Mouse (Mus musculus): ENCODE results near the gene Ccin. TPM values are rescaled to one million over a fixed set of nuclear protein-coding genes. Genes with fewer than 3 reads are reported as not detected.

Gene Ccin
- total and polyA plus RNA-seq, 3 experiments: 0.04 TPM; not detected in 2

- Histone ChIP-seq H3K27ac (ENCODE audit: control insufficient read depth, low read depth, low read length) (no peak overlapping the region), H3K4me1 (ENCODE audit: control insufficient read depth in 1 of 2, insufficient read depth in 2 of 2, low read length in 2 of 2) (peaks cover 28 to 50% of the 10 kb centered on the region in 2 experiments), H3K9me3 (replicated peaks; ENCODE audit: insufficient read depth, low read length) (no peaks in the 10 kb centered on the region), H3K36me3 (ENCODE audit: control insufficient read depth in 1 of 2, insufficient read depth in 2 of 2, low read length in 2 of 2) (peaks cover 0 to 42% of the 10 kb centered on the region in 2 experiments; a peak in 2 of 4 replicates), H3K4me3 (ENCODE audit: control insufficient read depth in 1 of 2, insufficient read depth in 1 of 2, low read depth in 2 of 2, low read length in 2 of 2) (no peak overlapping the region), H3K27me3 (ENCODE audit: control insufficient read depth in 1 of 2, insufficient read depth in 2 of 2, low read length in 2 of 2) (no peaks in the 10 kb centered on the region), H3K9ac (ENCODE audit: control insufficient read depth, low read depth, low read length, poor library complexity, severe bottlenecking) (no peak overlapping the region), H3K79me2 (ENCODE audit: control insufficient read depth, insufficient read depth, low read length, poor library complexity) (no peaks in the 10 kb centered on the region; the same call in 1 of the 2 replicates)
- no peak for DNase-seq (ENCODE audit: low read depth, low spot score)
- TF ChIP-seq ZKSCAN1 (IDR thresholded peaks at IDR 0.05; ENCODE audit: low read depth, low read length) (no peak), USF1 (IDR thresholded peaks at IDR 0.05; ENCODE audit: low read depth, low read length) (no peak)
Observed at GRCm38 (mm10) chr4:43968650-43969049, 14.6 kb upstream of the Ccin start.

GRCm38 (mm10) chr4:43969373-43969772 lies 13.9 kb upstream of the Ccin start:
- TF ChIP-seq MAZ (IDR thresholded peaks at IDR 0.05; ENCODE audit: low read depth, low read length) (no peak), CHD1 (IDR thresholded peaks at IDR 0.05; ENCODE audit: low read depth, low read length) (no peak)
- H3K36me3 ChIP-seq (ENCODE audit: control insufficient read depth in 1 of 2, insufficient read depth in 2 of 2, low read length in 2 of 2): peaks cover 0 to 45% of the 10 kb centered on the region in 2 experiments; a peak in 2 of 4 replicates
- H3K79me2 ChIP-seq (ENCODE audit: control insufficient read depth, insufficient read depth, low read length, poor library complexity): no peaks in the 10 kb centered on the region; the same call in 1 of the 2 replicates
- H3K27ac ChIP-seq (ENCODE audit: control insufficient read depth, low read depth, low read length): no peak overlapping the region
- H3K27me3 ChIP-seq (ENCODE audit: control insufficient read depth in 1 of 2, insufficient read depth in 2 of 2, low read length in 2 of 2): no peaks in the 10 kb centered on the region
- H3K9ac ChIP-seq (ENCODE audit: control insufficient read depth, low read depth, low read length, poor library complexity, severe bottlenecking): no peak overlapping the region
- no peaks in the 10 kb centered on the region for H3K9me3 ChIP-seq (replicated peaks; ENCODE audit: insufficient read depth, low read length)
- H3K4me1 ChIP-seq (ENCODE audit: control insufficient read depth in 1 of 2, insufficient read depth in 2 of 2, low read length in 2 of 2): peaks cover 27 to 52% of the 10 kb centered on the region in 2 experiments
- no peak for DNase-seq (ENCODE audit: low read depth, low spot score)
- H3K4me3 ChIP-seq (ENCODE audit: control insufficient read depth in 1 of 2, insufficient read depth in 1 of 2, low read depth in 2 of 2, low read length in 2 of 2): no peak overlapping the region

DNA sequence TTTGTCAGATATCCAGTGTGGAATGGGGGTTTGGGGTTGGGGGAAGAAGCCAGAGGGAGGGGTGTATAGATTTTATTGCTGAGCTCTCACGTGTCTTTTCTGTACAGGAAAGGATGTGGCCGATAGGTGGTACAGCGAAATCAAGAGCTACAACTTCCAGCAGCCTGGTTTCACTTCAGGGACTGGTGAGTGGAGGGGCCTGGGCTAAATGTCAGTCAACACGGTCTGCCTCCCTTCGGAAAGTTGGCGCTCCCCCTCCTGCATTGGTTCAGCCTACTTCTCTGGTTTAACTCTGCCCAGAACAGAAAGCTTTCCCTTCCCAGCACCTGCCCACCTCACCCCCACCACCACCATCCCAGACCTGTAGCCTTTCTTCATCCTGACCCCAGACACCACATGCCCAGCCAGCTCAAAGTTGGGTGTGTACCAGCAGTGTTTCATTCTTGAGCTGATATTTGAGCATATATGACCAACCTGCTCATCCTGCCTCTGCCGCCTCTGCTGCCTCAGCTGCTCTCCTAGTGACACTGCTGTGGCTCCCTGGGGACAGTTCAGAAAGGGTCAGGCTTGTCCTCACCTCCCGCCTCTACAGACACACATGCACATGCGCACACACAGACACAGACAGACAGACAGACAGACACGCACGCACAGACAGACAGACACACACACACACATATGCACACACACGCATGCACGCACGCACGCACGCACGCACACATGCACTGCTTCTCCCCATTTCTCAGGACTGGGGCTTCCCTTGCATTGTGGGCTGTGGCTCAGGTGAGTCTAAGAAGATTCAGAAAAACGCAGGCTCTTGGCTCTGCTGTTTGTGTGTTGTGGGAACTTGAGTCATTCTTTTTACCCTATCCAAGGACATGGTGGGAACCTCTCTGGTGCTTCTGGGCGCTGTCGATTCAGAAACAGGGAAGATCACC lies 12.6 kb upstream of the Ccin start:
- Histone ChIP-seq H3K27me3 (ENCODE audit: control insufficient read depth in 1 of 2, insufficient read depth in 2 of 2, low read length in 2 of 2) (no peaks in the 10 kb centered on the region), H3K9me3 (replicated peaks; ENCODE audit: insufficient read depth, low read length) (no peaks in the 10 kb centered on the region), H3K79me2 (ENCODE audit: control insufficient read depth, insufficient read depth, low read length, poor library complexity) (no peaks in the 10 kb centered on the region; the same call in 1 of the 2 replicates), H3K27ac (ENCODE audit: control insufficient read depth, low read depth, low read length) (no peak overlapping the region), H3K9ac (ENCODE audit: control insufficient read depth, low read depth, low read length, poor library complexity, severe bottlenecking) (no peak overlapping the region), H3K4me3 (ENCODE audit: control insufficient read depth in 1 of 2, insufficient read depth in 1 of 2, low read depth in 2 of 2, low read length in 2 of 2) (no peak overlapping the region), H3K36me3 (ENCODE audit: control insufficient read depth in 1 of 2, insufficient read depth in 2 of 2, low read length in 2 of 2) (peaks cover 0 to 42% of the 10 kb centered on the region in 2 experiments; a peak in 2 of 4 replicates), H3K4me1 (ENCODE audit: control insufficient read depth in 1 of 2, insufficient read depth in 2 of 2, low read length in 2 of 2) (peaks cover 24 to 51% of the 10 kb centered on the region in 2 experiments)
- no peak for TF ChIP-seq POLR2AphosphoS5 (IDR thresholded peaks at IDR 0.05; ENCODE audit: borderline replicate concordance, low read depth, low read length)
- TF ChIP-seq CHD1 (IDR thresholded peaks at IDR 0.05; ENCODE audit: low read depth, low read length): no peak
- TF ChIP-seq UBTF (IDR thresholded peaks at IDR 0.05; ENCODE audit: borderline replicate concordance, insufficient read depth, low read depth, low read length): no peak
- no peak for TF ChIP-seq EP300 (IDR thresholded peaks at IDR 0.05; ENCODE audit: low read depth in 1 of 2, low read length in 2 of 2)
- no peak for TF ChIP-seq POLR2AphosphoS2 (IDR thresholded peaks at IDR 0.05; ENCODE audit: low read length)
- TF ChIP-seq MYC (IDR thresholded peaks at IDR 0.05; ENCODE audit: low read depth, low read length): no peak
- TF ChIP-seq BHLHE40 (IDR thresholded peaks at IDR 0.05; ENCODE audit: borderline replicate concordance, low read depth, low read length): no peak
- no peak for TF ChIP-seq MYB (IDR thresholded peaks at IDR 0.05; ENCODE audit: low read depth, low read length)
- no peak for TF ChIP-seq TAL1 (IDR thresholded peaks at IDR 0.05; ENCODE audit: low read length)
- no peak for TF ChIP-seq NELFE (IDR thresholded peaks at IDR 0.05; ENCODE audit: low read depth, low read length)
- TF ChIP-seq JUND (IDR thresholded peaks at IDR 0.05; ENCODE audit: low read depth, low read length): no peak
- no peak for TF ChIP-seq USF1 (IDR thresholded peaks at IDR 0.05; ENCODE audit: low read depth, low read length)
- no peak for DNase-seq (ENCODE audit: low read depth, low spot score)
